Mouse (Mus musculus): Measurements from ENCODE around the gene Pitpnm1.
A peak's percentile ranks its signal among the peaks of the same experiment; 100 is the strongest.

DNA sequence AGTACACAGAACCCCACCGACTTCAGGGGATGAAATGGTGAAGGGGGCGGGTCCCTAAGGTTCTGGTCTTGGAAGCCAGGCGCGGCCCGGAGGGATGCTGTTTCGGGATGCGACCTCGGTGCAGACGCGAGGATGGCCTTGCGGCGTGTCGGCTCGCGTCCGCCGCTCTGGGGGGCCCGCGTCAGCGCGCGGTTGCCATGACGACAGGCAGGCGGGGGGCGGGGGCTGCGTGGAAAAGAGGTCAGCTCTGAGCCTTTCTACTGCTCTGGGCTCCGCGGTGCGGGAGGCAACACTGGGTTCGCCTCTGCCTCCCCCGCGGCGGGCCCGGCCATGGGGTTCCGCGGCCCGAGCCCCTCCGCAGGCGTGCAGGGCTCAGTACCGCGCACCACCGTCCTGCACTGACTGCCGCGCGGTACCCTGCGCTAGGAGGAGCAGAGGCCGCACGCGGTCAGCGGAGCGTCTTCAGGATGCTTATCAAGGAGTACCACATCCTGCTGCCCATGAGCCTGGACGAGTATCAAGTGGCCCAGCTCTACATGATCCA lies 992 bp downstream of the Pitpnm1 start:
- TF ChIP-seq E2F4 (IDR thresholded peaks at IDR 0.05; ENCODE audit: insufficient read depth) (no peak), TCF12 (IDR thresholded peaks at IDR 0.05; ENCODE audit: insufficient read depth, poor library complexity, severe bottlenecking) (no peak), POLR2A (IDR thresholded peaks at IDR 0.05; ENCODE audit: insufficient read length, low read depth) (no peak), REST (IDR thresholded peaks at IDR 0.05; ENCODE audit: insufficient read depth, insufficient read length) (no peak), MYOD1 (IDR thresholded peaks at IDR 0.05; ENCODE audit: control insufficient read depth in 1 of 3, insufficient read length in 2 of 3, low read depth in 2 of 3) (peak in 1 of 3 experiments; percentile 3), POLR2AphosphoS2 (IDR thresholded peaks at IDR 0.05; ENCODE audit: insufficient read length, low read depth) (no peak), CEBPB (IDR thresholded peaks at IDR 0.05; ENCODE audit: insufficient read depth, poor library complexity, severe bottlenecking) (no peak)
